Mouse (Mus musculus): Measurements from ENCODE around the gene Spred1.

Gene Spred1

DNA sequence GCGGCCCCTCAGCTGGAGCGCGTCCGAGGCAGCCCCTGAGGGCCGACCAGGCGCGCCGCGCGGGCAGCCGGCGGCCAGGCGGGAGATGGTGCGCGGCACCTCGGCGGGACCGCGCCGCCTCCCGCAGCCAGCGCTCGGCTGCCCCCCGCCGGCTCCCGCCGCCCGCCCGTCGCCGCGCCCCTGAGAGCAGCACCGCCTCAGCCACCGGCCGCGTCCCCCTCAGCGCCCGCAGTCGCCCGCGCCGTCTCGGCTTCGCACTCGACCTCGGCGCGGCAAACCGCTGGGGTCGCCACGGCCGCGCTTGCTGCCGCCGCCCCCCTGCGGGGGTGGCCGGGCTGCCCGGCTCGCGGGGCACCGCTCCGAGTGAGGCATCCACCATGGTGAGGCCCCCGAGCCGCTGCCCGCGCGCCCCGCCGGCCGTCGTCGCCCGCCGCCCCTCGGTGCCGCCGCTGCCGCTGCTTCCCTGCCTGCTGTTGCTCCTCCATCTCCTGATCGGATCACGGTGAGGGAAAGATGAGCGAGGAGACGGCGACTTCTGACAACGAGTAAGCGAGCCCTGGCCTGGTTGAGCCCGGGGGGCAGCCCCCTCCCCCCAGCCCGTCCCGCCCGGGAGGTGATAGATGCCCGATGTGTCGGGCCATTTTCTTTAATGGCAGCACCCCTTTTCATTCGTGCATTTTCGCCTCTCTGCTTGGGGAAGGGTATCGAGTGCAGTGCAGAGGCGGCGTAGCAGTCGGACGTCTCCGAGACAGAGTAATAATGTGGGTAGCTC, at the start of gene Spred1:
Gene Spred1, plus strand, starts transcription at position 163 of the 772 bp plus-strand sequence.
- DNase-seq, result peak in 1 of 2 experiments; percentile 55

DNA sequence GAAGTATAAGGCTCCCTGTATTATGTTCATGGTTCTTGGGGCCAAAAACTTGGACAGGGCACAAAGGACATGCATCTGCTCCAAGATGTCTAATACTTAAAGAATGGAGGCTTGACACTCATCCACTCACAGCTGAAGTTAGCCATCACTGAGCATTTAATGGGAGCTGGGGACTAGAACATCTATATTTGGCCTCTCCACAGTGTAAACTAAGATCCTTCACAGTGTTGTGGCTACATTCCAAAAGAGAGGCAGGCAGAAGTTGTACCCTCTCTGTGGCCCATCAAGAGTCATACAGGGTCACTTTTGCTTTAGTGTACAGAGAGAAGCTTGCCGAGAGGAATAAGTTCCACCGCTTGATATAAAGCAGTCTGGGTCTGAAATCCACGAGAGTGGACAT, 49.6 kb upstream of the Spred1 start:
- no peak for DNase-seq

- no peak for DNase-seq
These were observed 42.5 kb upstream of the Spred1 start for GRCm38 (mm10) chr2:117078711-117079110.

- peak; percentile 36 to 75 for DNase-seq
These were observed 41.6 kb upstream of the Spred1 start for GRCm38 (mm10) chr2:117079621-117080020.

- peak in 1 of 2 experiments; percentile 30 for DNase-seq
These were observed 35.0 kb upstream of the Spred1 start for GRCm38 (mm10) chr2:117086002-117086765.

GRCm38 (mm10) chr2:117086766-117087457, 34.3 kb upstream of the Spred1 start:
- no peak for DNase-seq

DNA sequence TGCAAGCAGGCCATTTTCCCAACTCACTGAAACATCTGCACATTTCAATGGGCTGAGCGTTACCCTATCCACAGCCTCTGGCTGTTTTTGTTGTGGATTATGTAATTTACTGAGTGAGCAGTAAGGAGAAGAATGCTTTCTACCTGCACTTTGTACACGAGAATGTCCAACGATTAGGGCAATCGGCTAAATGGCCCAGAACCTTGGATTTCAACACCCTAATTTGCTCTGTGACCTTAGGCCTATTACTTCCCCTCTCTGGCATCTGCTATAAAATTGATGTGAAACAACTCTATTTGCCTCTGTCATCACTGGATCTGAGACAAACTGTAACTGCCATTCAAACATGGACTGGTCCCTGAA, 33.7 kb upstream of the Spred1 start:
- DNase-seq, result no peak

DNA sequence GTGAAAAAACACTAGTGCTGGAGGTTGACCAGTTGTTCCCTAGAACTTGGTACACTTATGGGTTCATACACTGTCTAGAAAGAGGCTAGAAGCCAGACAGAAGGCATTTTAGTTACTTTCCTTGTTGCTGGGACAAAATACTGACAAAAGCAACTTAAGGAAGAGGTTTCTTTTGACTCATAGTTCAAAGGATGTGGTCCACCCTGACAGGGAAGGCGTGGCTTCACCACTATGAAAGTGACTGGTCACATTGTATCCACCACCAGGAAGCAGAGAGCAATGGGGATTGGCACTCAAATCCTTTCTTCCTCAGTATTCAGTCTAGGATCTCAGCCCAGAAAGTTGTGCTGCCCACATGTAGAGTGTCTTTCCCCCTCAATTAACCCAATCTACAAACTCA, 31.7 kb upstream of the Spred1 start:
- no peak for DNase-seq

- no peak for DNase-seq
These were observed 31.1 kb upstream of the Spred1 start for GRCm38 (mm10) chr2:117090061-117090460.

DNA sequence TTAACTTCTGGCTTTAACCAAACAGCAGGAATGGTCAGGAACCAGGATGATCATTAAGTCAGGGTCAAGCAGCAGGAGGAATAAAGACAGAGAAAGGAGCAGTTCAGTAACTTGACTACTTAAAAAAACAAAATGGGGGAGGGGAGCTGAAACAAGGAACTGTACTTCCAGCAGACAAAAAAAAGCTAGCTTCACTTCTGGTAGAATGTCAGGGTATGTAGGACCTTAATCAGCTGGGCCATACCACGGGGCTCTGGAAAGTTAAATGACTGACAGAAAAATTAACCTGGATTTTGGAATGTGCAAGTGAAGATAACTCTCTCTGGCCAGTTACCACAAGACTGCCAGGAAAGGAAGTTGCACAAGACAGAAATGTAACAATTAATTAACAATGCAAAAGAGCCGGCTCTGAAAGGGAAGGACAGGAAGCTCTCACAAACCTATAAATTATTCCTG, 28.2 kb upstream of the Spred1 start:
- DNase-seq, result no peak

DNA sequence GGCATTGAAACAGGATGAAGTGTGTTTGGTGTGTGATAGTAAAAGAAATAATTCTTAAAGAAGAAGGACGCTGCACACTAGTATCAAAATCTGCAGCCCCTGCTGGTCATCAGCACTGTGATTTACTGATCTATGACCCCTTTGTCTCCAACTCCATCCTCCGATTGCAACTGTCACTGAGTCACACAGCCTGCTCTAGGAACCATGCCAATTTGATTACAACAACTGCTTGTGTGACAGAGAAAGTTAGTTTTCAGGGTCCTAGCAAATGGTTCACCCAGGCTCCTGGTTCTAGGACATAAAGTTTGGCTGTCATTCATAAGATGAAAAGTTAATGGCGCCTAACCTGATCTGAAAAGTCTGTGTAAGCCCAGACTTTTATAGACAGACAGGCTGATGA, 25.7 kb upstream of the Spred1 start:
- DNase-seq, result no peak

DNA sequence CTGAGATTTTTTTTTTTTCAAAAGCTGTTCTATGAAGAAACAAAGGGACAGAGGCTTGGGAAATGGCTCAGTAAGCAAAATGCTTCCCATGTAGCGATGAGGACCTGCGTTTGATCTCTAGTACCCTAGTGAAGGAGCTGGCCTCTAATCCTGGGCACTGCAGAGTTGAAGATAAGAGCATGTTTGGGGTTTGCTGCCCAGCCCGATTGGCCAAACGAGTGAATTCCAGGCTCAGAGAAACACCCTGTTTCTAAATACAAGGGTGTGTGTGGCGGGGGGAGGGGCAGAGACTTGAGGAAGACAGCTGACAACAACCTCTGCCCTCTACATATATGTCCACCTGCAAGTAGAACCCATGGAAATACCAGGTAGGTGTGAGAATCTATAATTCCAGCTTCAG, 23.9 kb upstream of the Spred1 start:
- peak; percentile 20 to 52 for DNase-seq

GRCm38 (mm10) chr2:117099316-117099715, 21.9 kb upstream of the Spred1 start:
- DNase-seq, result no peak

DNA sequence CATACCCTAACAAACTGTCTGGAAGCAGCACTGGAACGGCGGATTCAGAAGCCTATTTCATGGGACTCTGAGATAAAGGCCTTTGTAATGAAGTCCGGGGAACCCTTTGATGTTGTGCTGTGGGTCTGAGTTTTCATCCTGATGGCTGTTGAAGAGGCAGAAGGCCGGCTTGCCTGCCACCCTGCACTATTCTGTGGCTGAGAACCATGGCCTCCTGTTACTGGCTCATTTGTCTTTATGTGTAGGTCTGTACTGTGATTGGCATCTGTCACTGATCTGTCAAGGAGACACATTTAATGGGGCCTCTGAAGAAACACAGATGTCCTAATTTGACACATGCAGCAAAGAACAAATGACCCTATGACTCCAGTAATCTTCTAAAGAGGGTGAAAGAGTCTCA, 17.7 kb upstream of the Spred1 start:
- no peak for DNase-seq

DNA sequence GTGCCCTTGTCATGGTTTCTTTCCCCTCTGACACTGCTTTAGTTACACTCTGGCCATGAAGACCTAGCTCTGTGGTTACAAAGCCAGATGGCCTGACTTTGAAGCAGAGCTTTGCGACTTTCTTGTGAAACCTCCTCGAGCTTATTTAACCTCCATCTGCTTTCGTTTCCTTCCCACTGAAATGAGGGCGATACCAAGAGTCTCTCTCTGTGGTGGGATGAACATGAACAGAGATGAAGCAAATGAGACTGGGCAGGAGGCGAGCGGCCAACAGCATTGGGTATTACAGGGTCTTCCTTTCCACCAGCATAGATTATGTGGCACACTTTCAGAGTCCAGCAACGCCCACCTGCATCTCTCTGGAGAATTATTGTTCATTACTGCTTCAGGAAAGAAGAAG, 15.8 kb upstream of the Spred1 start:
- DNase-seq, result no peak

DNA sequence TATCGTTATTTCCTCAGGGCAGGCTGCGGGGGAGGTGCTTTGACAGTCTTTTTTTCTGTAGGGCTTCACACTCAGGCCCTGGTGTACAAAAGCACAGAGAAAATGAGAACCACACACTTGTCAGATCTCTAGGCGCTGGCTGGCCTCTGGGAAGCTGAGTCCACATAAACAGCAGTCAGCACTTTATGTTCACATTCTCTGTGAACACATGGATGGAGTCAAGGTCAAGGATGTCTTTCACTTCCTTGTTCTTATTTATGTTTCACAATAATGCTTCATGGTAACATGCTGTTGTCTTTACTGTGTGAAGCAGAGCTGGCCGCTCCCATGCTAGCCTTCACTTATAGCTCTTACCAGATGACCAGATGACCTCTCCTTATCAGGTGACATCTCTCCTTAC, 13.1 kb upstream of the Spred1 start:
- DNase-seq, result peak in 1 of 2 experiments; percentile 38

- DNase-seq, result peak; percentile 38 to 62
These were observed 11.9 kb upstream of the Spred1 start for GRCm38 (mm10) chr2:117109296-117109695.

- no peak for DNase-seq
These were observed 10.8 kb upstream of the Spred1 start for GRCm38 (mm10) chr2:117110355-117110866.

DNA sequence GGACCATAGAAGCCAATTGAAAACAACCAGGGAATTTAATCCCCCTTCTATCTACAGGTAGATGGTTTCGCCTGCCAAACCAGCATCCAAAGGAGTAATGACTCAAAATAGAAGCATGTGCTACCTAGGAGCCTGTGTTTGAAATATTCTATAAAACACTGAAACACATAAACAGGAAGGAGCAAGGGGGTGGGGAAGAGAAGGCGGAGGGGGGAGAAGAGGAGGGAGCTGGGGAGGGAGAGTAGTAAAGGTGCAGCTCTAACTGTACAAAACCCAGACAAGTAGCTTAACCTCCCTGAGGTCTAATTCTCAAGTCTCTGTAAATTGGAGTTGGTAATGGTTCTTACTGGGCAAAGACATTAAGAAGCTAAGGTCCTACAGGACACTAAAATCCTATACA, 7.9 kb upstream of the Spred1 start:
- DNase-seq, result no peak

DNA sequence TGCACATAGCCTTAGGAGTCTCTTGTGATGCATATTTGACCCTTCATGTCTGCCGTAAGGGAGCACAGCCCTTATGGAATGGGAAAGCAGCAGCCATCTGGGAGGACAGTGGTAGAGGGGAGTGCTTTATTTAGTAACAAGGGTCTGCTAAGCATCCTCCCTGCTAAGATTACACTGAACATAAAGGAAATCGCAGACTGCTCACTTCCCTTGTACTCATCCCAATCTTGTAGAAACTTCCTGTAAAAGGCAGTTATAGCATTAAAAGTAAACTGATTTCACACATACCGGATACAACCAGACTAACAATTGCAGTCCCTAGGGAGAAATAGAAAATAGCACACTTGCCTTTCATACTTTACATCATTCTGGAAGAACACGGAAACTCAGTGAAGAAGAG, 7.4 kb upstream of the Spred1 start:
- DNase-seq, result no peak

- DNase-seq, result no peak
These were observed 2.7 kb upstream of the Spred1 start for GRCm38 (mm10) chr2:117118516-117118915.

- peak; percentile 81 to 88 for DNase-seq
These were observed 1.6 kb upstream of the Spred1 start for GRCm38 (mm10) chr2:117119291-117120245.

Measured in lung, postnatal 4 days (tissue).